Mouse (Mus musculus): Measurements from ENCODE around the gene Slc1a7.

DNA sequence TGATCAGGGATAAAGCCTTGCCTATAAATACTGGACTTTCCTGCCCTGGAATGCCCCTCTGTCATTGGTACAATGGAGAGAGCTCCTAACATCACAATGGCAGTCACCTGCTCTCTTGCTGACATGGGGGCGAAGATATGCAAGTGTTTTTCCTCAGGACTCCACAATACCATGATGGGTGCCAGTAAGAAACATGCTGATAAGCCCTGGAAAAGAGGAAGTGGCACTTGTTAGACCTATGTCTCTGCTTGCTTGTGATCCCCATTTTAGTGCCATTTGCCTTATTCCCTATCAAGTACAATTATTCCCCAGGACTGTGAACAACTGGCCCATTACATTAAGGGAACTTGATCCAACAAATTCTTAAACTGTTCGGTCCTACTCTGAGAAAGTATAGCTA is 39.4 kb upstream of the Slc1a7 start:
- no peak for TF ChIP-seq CTCF (IDR thresholded peaks at IDR 0.05; ENCODE audit: insufficient read depth, low read depth, low read length)
- TF ChIP-seq POLR2A (IDR thresholded peaks at IDR 0.05; ENCODE audit: insufficient read depth, low read depth, low read length), result no peak

Measured in olfactory bulb, adult 2 months (tissue).